Mouse (Mus musculus): Measurements from ENCODE around the gene Npas1. TPM values are rescaled to one million over a fixed set of nuclear protein-coding genes. Genes with fewer than 3 reads are reported as not detected.
A peak's percentile ranks its signal among the peaks of the same experiment; 100 is the strongest.

Gene Npas1
- total and polyA plus RNA-seq, 3 experiments = 0.05 TPM; not detected in 2

DNA sequence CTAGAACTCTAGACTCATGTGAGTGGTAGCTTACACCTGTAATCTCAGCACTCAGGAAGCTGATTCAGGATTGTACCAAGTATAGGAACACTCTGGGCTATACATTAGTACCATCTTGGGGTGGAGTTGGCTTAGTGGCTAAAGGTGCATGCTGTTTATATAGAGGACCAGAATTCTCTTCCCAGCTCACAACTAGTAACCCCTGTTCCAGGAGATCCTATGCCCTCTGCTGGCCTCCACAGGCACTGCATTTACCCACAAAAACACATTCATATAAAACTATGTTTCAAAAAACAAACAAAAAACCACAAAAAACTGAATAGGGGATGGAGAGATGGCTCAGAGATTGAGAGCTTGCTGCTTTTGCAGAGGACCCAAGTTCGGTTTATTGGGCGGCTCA is 15.8 kb upstream of the Npas1 start:
- H3K9me3 ChIP-seq (replicated peaks) = no peaks in the 10 kb centered on the region
- no peak; the same call in 1 of the 2 replicates for ATAC-seq (ENCODE audit: extremely low read depth, insufficient number of reproducible peaks, low FRiP score, poor library complexity, severe bottlenecking)
- H3K27me3 ChIP-seq (ENCODE audit: insufficient read depth, low read length) = no peaks in the 10 kb centered on the region; the same call in 1 of the 2 replicates
- no peak overlapping the region for H3K4me3 ChIP-seq (ENCODE audit: low read depth, low read length)
- H3K4me1 ChIP-seq (ENCODE audit: insufficient read depth, low read depth, low read length) = peaks cover 9% of the 10 kb centered on the region; the same call in 1 of the 2 replicates
- H3K36me3 ChIP-seq (replicated peaks) = peaks cover 37% of the 10 kb centered on the region
- TF ChIP-seq TAL1 (conservative IDR thresholded peaks at IDR 0.05; ENCODE audit: low read depth, low read length) (no peak), CTCF (IDR thresholded peaks at IDR 0.05; ENCODE audit: low read depth, low read length) (peak; percentile 43; the same call in 1 of the 2 replicates)
- peak; percentile 43 for DNase-seq (ENCODE audit: low spot score)

DNA sequence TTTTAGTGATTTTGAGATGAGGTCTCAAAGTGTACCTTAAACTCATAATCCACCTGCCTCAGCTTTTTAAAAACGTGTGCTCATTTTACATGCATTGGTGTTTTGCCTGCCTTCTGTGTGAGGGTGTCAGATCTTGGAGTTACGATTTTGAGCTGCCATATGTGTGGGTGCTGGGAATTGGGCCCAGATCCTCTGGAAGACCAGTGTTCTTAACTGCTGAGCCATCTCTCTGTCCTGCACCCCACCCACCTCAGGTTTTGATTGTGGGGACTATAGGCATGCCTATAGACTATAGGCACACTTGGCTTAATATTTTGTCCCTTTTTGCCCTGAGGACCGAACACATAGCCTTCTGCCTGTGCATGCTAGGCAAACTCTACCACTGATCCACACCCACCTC is 14.7 kb upstream of the Npas1 start:
- H3K36me3 ChIP-seq (replicated peaks) = peaks cover 25% of the 10 kb centered on the region
- TF ChIP-seq CTCF (IDR thresholded peaks at IDR 0.05; ENCODE audit: low read depth, low read length) (no peak), GATA2 (IDR thresholded peaks at IDR 0.05; ENCODE audit: borderline replicate concordance, low read depth, low read length) (no peak), TAL1 (conservative IDR thresholded peaks at IDR 0.05; ENCODE audit: low read depth, low read length) (no peak), POLR2AphosphoS5 (IDR thresholded peaks at IDR 0.05; ENCODE audit: insufficient replicate concordance, low read depth, low read length) (no peak), GATA1 (IDR thresholded peaks at IDR 0.05; ENCODE audit: borderline replicate concordance, low read length) (no peak)
- ATAC-seq (ENCODE audit: extremely low read depth, insufficient number of reproducible peaks, low FRiP score, poor library complexity, severe bottlenecking) = no peak

DNA sequence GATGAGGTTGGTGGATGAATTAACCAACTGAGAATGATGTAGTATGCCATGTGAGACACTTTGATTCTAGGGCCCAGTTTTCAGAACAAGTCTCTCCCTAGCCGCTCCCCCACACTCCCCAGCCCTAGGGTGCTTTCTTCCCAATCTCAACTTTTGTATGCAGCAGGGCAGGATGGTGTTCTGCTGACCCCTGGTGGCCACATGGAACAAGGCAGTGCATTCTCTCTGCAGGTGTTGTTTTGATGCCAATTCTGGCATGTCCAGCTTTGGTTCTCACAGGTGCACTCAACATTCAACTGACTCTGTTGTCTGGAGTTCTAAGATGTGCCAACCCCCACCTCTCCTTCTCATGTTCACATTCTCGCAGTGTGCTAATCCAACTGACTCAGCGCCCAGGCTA is 14.2 kb upstream of the Npas1 start:
- TF ChIP-seq CTCF (IDR thresholded peaks at IDR 0.05; ENCODE audit: low read depth, low read length) (peak; percentile 98), GATA1 (IDR thresholded peaks at IDR 0.05; ENCODE audit: borderline replicate concordance, low read length) (no peak), TAL1 (conservative IDR thresholded peaks at IDR 0.05; ENCODE audit: low read depth, low read length) (no peak), GATA2 (IDR thresholded peaks at IDR 0.05; ENCODE audit: borderline replicate concordance, low read depth, low read length) (no peak), POLR2AphosphoS5 (IDR thresholded peaks at IDR 0.05; ENCODE audit: insufficient replicate concordance, low read depth, low read length) (no peak)
- Histone ChIP-seq H3K4me3 (ENCODE audit: low read depth, low read length) (no peak overlapping the region), H3K4me1 (ENCODE audit: insufficient read depth, low read depth, low read length) (peaks cover 9% of the 10 kb centered on the region; the same call in 1 of the 2 replicates), H3K9me3 (replicated peaks) (no peaks in the 10 kb centered on the region), H3K36me3 (replicated peaks) (peaks cover 21% of the 10 kb centered on the region), H3K27me3 (ENCODE audit: insufficient read depth, low read length) (0 out of 2 replicates have a peak, but pooled peaks cover 2% of the 10 kb centered on the region)
- peak; percentile 54 for DNase-seq (ENCODE audit: low spot score)
- peak; percentile 45; the same call in 1 of the 2 replicates for ATAC-seq (ENCODE audit: extremely low read depth, insufficient number of reproducible peaks, low FRiP score, poor library complexity, severe bottlenecking)

More for the DNA sequence above, 14.7 kb upstream of the Npas1 start:
- Histone ChIP-seq H3K27me3 (ENCODE audit: insufficient read depth, low read length) (peaks cover 2% of the 10 kb centered on the region; the same call in 1 of the 2 replicates), H3K9me3 (replicated peaks) (no peaks in the 10 kb centered on the region), H3K4me3 (ENCODE audit: low read depth, low read length) (no peak overlapping the region), H3K4me1 (ENCODE audit: insufficient read depth, low read depth, low read length) (peaks cover 9% of the 10 kb centered on the region; the same call in 1 of the 2 replicates)
- no peak for DNase-seq (ENCODE audit: low spot score)

DNA sequence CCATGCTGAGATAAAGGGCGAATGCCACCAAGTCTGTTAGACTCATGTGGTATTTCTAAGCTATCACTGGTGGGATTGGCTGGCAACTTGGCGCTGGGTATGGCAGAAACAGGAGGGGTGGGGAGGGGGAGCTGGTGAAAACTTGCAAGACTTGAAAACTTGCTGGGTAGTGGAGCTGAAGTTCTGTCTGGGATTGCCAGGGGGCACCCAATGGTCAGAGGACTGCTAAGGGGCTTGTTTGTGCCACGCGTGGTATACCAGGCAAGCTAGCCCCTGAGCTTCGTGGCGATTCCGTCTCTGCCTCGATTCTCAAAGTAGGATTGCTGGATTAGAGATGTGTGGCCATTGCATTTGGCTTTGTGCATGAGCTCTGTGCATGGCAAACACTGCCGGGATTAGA is 12.4 kb upstream of the Npas1 start:
- Histone ChIP-seq H3K27me3 (ENCODE audit: insufficient read depth, low read length) (peaks cover 4% of the 10 kb centered on the region; the same call in 1 of the 2 replicates), H3K9me3 (replicated peaks) (no peaks in the 10 kb centered on the region), H3K36me3 (replicated peaks) (peaks cover 3% of the 10 kb centered on the region), H3K4me1 (ENCODE audit: insufficient read depth, low read depth, low read length) (peaks cover 9% of the 10 kb centered on the region; the same call in 1 of the 2 replicates), H3K4me3 (ENCODE audit: low read depth, low read length) (no peak overlapping the region)
- ATAC-seq (ENCODE audit: extremely low read depth, insufficient number of reproducible peaks, low FRiP score, poor library complexity, severe bottlenecking) (no peak), DNase-seq (ENCODE audit: low spot score) (peak; percentile 27)
- TF ChIP-seq POLR2AphosphoS5 (IDR thresholded peaks at IDR 0.05; ENCODE audit: insufficient replicate concordance, low read depth, low read length) = no peak
- TF ChIP-seq TAL1 (conservative IDR thresholded peaks at IDR 0.05; ENCODE audit: low read depth, low read length) = no peak
- no peak for TF ChIP-seq GATA2 (IDR thresholded peaks at IDR 0.05; ENCODE audit: borderline replicate concordance, low read depth, low read length)
- peak; percentile 40; the same call in 1 of the 2 replicates for TF ChIP-seq CTCF (IDR thresholded peaks at IDR 0.05; ENCODE audit: low read depth, low read length)
- TF ChIP-seq GATA1 (IDR thresholded peaks at IDR 0.05; ENCODE audit: borderline replicate concordance, low read length) = no peak

DNA sequence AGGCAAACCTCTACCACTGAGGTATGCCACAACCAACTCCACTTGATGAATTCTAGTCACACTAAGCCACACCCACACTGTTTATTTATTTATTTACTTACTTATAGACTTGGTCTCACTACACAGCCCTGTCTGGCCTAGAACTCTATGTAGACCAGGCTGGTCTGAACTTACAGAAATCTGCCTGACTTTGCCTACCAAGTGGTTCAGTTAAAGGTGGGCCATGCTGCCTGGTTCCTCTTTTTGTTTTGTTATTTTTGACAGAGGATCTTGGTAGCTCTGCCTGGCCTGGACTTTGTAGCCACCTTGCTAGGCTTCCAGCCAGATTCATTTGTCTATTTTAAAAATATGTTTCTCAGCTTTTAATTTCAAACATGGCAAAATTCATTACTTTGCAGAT is 11.3 kb upstream of the Npas1 start:
- Histone ChIP-seq H3K4me3 (ENCODE audit: low read depth, low read length) (no peak overlapping the region), H3K9me3 (replicated peaks) (no peaks in the 10 kb centered on the region), H3K27me3 (ENCODE audit: insufficient read depth, low read length) (peaks cover 7% of the 10 kb centered on the region; the same call in 1 of the 2 replicates), H3K36me3 (replicated peaks) (peaks cover 2% of the 10 kb centered on the region), H3K4me1 (ENCODE audit: insufficient read depth, low read depth, low read length) (peaks cover 9% of the 10 kb centered on the region; the same call in 1 of the 2 replicates)
- DNase-seq (ENCODE audit: low spot score) (no peak), ATAC-seq (ENCODE audit: extremely low read depth, insufficient number of reproducible peaks, low FRiP score, poor library complexity, severe bottlenecking) (no peak)
- no peak for TF ChIP-seq TAL1 (conservative IDR thresholded peaks at IDR 0.05; ENCODE audit: low read depth, low read length)
- no peak for TF ChIP-seq GATA1 (IDR thresholded peaks at IDR 0.05; ENCODE audit: borderline replicate concordance, low read length)
- TF ChIP-seq POLR2AphosphoS5 (IDR thresholded peaks at IDR 0.05; ENCODE audit: insufficient replicate concordance, low read depth, low read length) = no peak
- TF ChIP-seq GATA2 (IDR thresholded peaks at IDR 0.05; ENCODE audit: borderline replicate concordance, low read depth, low read length) = no peak
- no peak for TF ChIP-seq CTCF (IDR thresholded peaks at IDR 0.05; ENCODE audit: low read depth, low read length)

DNA sequence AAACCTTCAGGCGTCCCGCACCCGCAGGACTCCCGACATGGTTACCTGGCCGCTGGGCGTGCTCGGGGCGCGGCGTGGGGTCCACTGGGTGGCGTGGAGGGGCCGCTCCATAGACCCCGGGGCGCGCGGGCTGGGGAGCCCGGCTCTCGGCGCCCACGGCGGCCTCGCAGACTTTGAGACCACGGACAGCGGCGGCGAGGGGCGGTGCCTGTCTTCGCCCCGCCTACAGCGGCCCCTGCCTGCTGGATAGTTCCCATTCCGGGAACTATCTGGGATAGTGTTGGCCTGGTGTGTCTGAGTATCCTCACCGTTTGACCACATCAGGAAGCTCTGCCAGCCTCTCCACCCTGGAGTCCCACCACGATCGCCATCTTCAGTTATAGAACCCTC is 933 bp downstream of the Npas1 start:
- Histone ChIP-seq H3K36me3 (replicated peaks) (no peaks in the 10 kb centered on the region), H3K4me1 (ENCODE audit: insufficient read depth, low read depth, low read length) (no peaks in the 10 kb centered on the region), H3K4me3 (ENCODE audit: low read depth, low read length) (no peak overlapping the region), H3K27me3 (ENCODE audit: insufficient read depth, low read length) (peaks cover 70% of the 10 kb centered on the region), H3K9me3 (replicated peaks) (peaks cover 10% of the 10 kb centered on the region; the same call in 1 of the 2 replicates)
- ATAC-seq (ENCODE audit: extremely low read depth, insufficient number of reproducible peaks, low FRiP score, poor library complexity, severe bottlenecking) (no peak), DNase-seq (ENCODE audit: low spot score) (no peak)
- TF ChIP-seq GATA1 (IDR thresholded peaks at IDR 0.05; ENCODE audit: borderline replicate concordance, low read length) (no peak), TAL1 (conservative IDR thresholded peaks at IDR 0.05; ENCODE audit: low read depth, low read length) (no peak), GATA2 (IDR thresholded peaks at IDR 0.05; ENCODE audit: borderline replicate concordance, low read depth, low read length) (no peak), CTCF (IDR thresholded peaks at IDR 0.05; ENCODE audit: low read depth, low read length) (no peak), POLR2AphosphoS5 (IDR thresholded peaks at IDR 0.05; ENCODE audit: insufficient replicate concordance, low read depth, low read length) (no peak)

All from G1E (cell line).